Mouse (Mus musculus): ENCODE data around the gene Htra3. TPM values are rescaled to one million over a fixed set of nuclear protein-coding genes. Genes with fewer than 3 reads are reported as not detected.

Gene Htra3
- total RNA-seq, 2 experiments from 2014 or later, result 49.9 to 54.6 TPM

- intact Hi-C loops (cut with DNase I; ENCODE audit: low total_unique reads), result loop anchor here (5.0 kb wide), 1 partner anchor 49 kb away; no protein-coding TSS in a partner anchor
- DNase-seq, result no peak
Measured at GRCm38 (mm10) chr5:35703183-35703582, 23.6 kb upstream of the Htra3 start.

DNA sequence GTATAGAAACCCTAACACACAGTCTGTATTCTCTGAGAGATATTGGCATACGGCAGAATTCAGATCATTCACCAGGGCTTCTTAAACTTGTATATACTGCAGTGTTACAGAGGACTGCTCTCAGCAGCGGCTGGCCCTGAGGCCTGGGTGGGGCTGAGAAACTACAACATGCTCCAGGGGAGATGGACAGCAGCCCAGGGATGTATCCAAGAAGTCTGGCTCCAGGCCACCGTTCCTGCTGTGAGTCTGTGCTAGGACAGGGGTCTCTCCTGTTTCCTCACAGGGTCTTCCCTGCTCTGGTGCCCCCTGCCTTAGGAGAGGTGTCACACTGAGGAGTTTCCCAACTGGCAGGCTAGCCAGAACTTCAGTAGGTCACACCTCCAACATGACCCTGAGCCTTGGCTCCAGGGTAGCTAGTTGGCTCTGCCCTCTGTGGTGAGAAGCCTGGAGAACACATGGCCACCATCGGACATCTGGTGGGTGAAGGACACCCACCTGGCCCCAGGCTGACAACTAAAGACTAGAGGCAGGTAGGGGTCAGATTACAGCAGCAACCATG, 23.1 kb upstream of the Htra3 start:
- no peak for DNase-seq
- intact Hi-C loops (cut with DNase I; ENCODE audit: low total_unique reads), result loop anchor here (5.0 kb wide), 1 partner anchor 50 kb away; no protein-coding TSS in a partner anchor

DNA sequence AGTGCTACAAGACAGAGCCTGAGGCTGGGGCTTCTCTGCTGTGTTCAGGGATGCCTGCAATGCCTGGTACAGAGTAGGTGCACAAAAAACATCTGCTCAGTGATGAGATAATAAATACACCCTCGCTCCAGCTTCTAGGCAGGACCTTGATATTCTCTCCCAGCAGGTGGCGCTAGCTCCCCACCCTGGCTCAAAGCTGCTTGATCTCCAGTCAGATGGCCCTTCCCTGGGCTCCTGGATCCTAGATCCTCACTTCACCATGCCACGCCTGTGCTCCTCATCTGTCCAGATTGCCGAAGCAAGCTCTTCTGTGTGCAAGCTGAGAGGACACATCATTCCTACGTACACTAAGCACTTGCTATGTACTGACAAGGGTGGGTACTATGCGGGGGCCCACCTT, 21.5 kb upstream of the Htra3 start:
- DNase-seq, result peak; percentile 82
- intact Hi-C loops (cut with DNase I; ENCODE audit: low total_unique reads), result loop anchor here (5.0 kb wide), 1 partner anchor 51 kb away; no protein-coding TSS in a partner anchor

DNA sequence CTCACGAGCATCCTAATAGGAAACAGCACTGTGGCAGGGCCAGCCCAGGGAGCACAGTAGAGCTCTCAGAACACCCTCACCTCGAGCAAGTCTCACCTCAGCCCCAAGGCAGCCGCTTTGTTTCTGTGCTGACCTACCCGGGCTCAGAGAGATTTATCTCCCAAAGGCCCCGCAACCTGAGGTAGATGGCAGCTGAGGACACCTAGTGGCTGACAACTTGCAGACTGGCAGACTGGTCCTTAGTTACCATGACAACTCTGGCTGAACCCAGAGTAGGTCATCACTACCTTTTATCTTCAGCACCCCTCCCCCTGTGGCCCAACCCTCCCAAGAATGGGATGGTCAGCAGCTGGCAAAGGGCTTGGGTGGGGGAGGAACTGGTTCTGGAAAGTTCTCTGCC, 16.2 kb upstream of the Htra3 start:
- intact Hi-C loops (cut with DNase I; ENCODE audit: low total_unique reads), result no loop called here
- DNase-seq, result no peak

GRCm38 (mm10) chr5:35693638-35694037, 14.1 kb upstream of the Htra3 start:
- DNase-seq, result no peak
- intact Hi-C loops (cut with DNase I; ENCODE audit: low total_unique reads), result no loop called here

DNA sequence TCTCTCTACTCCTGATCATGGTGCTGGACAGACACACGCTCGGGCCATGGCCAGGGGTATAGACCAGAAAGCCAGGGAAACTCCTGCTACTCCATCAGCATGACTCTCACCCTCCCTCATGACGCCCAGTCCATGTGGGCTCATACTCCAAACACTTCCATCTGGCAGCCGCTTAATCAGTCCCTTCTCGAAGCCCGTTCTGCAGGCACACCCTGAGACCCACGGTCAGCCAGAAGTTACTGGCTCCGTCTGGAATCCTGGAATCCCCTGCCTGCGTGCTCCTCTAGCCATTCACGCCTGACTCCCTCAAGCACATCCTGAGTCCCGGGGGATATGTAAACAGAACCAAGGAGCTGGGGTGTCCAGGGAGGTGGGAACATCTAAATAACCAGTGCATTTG, 11.7 kb upstream of the Htra3 start:
- intact Hi-C loops (cut with DNase I; ENCODE audit: low total_unique reads), result no loop called here
- no peak for DNase-seq

- peak; percentile 58 for DNase-seq
Measured at GRCm38 (mm10) chr5:35690485-35691165, 11.0 kb upstream of the Htra3 start.

GRCm38 (mm10) chr5:35689374-35689773, 9.8 kb upstream of the Htra3 start:
- no peak for DNase-seq
- intact Hi-C loops (cut with DNase I; ENCODE audit: low total_unique reads), result no loop called here

More at GRCm38 (mm10) chr5:35690485-35691165, 11.0 kb upstream of the Htra3 start:
- intact Hi-C loops (cut with DNase I; ENCODE audit: low total_unique reads), result no loop called here

- DNase-seq, result no peak
- intact Hi-C loops (cut with DNase I; ENCODE audit: low total_unique reads), result no loop called here
Measured at GRCm38 (mm10) chr5:35688851-35689250, 9.3 kb upstream of the Htra3 start.

GRCm38 (mm10) chr5:35687098-35687497, 7.5 kb upstream of the Htra3 start:
- intact Hi-C loops (cut with DNase I; ENCODE audit: low total_unique reads), result no loop called here
- DNase-seq, result no peak

- no peak for DNase-seq
- intact Hi-C loops (cut with DNase I; ENCODE audit: low total_unique reads), result no loop called here
Measured at GRCm38 (mm10) chr5:35686336-35686735, 6.8 kb upstream of the Htra3 start.

- no peak for DNase-seq
- intact Hi-C loops (cut with DNase I; ENCODE audit: low total_unique reads), result no loop called here
Measured at GRCm38 (mm10) chr5:35685079-35685478, 5.5 kb upstream of the Htra3 start.

DNA sequence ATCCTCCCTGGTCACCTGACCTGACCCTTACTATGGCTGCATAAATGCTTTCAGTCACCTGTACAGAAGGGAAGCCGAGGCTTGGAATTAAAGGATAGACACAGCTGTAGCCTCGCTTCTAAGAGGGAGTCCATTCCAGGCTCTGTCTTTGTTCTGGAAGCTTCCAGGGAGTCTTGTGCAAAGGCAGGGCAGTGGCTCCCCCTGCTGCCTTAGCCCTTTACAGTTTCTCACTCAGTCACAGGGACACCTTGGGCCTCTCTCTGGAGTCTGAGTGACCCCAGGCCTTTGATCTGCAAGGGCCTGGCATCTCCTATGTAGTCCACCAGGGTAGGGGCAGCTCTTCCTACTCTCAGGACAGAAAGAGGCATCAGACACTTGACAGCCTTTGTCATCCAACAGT, 1.4 kb upstream of the Htra3 start:
- peak; percentile 64 for DNase-seq
- intact Hi-C loops (cut with DNase I; ENCODE audit: low total_unique reads), result loop anchor here (2.0 kb wide), 1 partner anchor 86 kb away; no protein-coding TSS in a partner anchor

- DNase-seq, result no peak
- intact Hi-C loops (cut with DNase I; ENCODE audit: low total_unique reads), result no loop called here
Measured at GRCm38 (mm10) chr5:35676964-35677363, 2.6 kb downstream of the Htra3 start.

DNA sequence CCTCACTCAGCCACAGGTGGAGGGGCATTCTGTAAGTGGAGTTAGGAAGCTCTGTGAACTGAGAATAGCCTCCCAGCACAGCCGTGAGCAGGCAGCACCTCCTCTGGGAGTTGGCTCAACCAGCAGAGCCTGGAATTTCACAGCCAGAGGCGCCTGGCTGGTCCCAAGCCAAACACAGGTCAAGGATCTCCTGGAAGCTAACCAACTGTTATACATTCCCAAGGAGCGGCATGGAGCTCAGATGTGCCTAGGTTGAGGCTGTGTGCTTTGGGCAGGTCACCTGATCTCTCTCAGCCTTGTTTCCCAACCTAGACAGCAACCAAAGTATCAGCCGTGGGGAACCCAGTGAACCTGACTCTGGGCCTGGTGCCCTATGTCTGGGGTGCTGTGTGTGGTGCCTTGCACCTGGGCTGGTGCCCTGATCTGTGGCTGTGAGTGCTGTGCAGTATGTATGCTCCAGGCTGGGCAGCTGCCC, 5.5 kb downstream of the Htra3 start:
- intact Hi-C loops (cut with DNase I; ENCODE audit: low total_unique reads), result no loop called here
- peak; percentile 68 for DNase-seq

DNA sequence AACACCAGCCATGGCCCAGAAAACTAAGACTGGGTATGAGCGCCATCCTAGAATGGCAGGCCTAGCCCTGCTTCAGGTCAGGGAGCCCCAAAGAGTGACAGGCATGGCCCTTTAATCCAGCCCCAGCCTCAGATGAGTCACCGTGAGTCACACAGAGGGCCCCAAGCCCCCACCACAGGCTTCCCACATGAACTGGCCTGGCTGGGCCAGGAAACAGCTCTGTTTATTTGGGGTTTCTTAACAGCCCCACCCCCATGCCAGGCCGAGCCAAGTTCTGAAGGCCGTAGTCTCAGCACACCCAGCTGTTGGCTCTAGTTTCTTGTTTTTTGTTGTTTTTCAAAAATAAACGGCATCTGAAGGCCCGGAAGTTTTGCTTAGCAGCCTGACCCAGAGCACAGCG, 6.5 kb downstream of the Htra3 start:
- intact Hi-C loops (cut with DNase I; ENCODE audit: low total_unique reads), result no loop called here
- peak; percentile 89 for DNase-seq

DNA sequence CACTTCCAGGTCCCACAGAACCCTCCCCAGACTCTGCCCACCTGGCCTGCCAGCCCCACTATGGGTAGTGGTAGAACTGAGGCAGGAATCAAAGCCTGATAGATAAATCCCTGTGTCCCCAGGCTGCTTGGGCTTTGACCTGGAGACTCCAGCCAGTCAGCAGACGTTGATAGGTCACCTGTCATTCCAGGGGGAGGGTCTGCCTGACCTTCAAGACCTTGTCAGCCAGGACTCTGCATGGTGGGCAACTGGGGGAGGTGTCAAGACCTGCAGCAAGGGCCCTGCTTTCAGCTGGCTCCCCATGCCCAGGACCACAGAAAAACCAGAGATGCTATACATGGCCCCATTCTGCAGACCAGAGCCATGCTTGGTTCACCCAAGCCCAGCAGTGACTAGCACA, 7.0 kb downstream of the Htra3 start:
- intact Hi-C loops (cut with DNase I; ENCODE audit: low total_unique reads), result no loop called here
- no peak for DNase-seq

- peak; percentile 89 for DNase-seq
- intact Hi-C loops (cut with DNase I; ENCODE audit: low total_unique reads), result no loop called here
Measured at GRCm38 (mm10) chr5:35671474-35671891, 8.1 kb downstream of the Htra3 start.

GRCm38 (mm10) chr5:35670412-35670801, 9.2 kb downstream of the Htra3 start:
- intact Hi-C loops (cut with DNase I; ENCODE audit: low total_unique reads), result no loop called here
- no peak for DNase-seq

GRCm38 (mm10) chr5:35669747-35670411, 9.7 kb downstream of the Htra3 start:
- intact Hi-C loops (cut with DNase I; ENCODE audit: low total_unique reads), result no loop called here

DNA sequence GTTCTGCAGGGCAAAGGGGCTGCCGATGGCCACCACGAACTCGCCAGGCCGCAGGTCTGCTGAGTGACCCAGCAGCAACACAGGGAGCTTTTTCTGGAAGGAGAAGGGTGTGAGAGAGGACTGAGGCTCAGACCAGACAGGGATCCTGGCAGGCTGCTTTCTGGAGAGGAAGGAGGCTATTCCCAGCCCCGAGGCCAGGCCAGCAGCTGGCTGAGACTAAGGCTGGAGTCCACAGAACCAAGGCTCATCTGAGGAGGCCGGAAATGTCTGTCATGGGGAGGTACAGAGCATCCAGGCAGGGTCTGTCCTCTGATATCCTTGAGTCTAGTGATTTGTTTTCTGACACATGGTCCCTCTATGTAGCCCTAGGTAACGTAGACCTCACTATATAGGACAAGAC, 13.4 kb downstream of the Htra3 start:
- intact Hi-C loops (cut with DNase I; ENCODE audit: low total_unique reads), result no loop called here
- DNase-seq, result peak; percentile 38

More at GRCm38 (mm10) chr5:35669747-35670411, 9.7 kb downstream of the Htra3 start:
- DNase-seq, result no peak

Data from gastrocnemius, postnatal 14 days (tissue).